Mouse (Mus musculus) urinary bladder, postnatal 4 days (tissue): ENCODE measurements around the gene Usp7.

Experiments used
- DNase-seq, 2 experiments: peaks; one replicate each; pipeline ENCODE4 v3.0.0; 2021 to 2022; ENCODE audit warnings: low spot score in 2 of 2

The Usp7 gene

DNA sequence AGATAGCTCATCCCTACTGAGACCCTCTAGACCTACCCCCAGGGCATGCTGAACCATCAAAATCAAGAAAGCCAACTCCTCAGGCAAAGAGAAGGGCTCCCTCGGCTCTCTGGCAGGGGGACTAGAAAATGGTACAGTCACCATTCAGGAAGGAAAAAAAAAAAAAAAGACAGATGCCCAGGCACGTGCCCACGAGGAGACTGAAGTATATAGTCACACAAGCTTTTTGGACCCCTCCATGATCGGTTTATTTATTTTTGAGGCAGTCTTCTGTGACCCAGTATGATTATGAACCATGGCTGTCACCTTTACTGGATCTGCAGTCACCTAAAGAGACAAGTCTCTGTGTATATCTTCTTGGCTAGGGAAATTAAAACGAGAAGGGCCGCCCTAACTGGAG is 118.8 kb downstream of the Usp7 start:
- no peak for DNase-seq

DNA sequence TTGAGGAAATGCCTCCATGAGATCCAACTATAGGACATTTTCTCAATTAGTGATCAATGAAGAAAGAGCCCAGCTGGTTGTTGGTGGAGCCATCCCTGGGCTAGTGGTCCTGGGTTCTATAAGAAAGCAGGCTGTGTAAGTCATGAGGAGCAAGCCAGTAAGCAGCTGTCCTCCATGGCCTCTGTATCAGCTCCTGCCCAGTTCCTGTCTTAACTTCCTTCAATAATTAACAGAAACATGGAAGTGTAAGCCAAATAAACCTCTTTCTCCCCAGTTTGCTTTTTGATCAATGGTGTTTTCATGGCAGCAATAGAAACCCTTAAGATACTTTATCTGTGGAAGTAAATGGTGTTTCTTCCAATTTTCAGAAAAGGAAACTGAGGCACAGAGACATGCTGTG is 119.3 kb downstream of the Usp7 start:
- no peak for DNase-seq

DNA sequence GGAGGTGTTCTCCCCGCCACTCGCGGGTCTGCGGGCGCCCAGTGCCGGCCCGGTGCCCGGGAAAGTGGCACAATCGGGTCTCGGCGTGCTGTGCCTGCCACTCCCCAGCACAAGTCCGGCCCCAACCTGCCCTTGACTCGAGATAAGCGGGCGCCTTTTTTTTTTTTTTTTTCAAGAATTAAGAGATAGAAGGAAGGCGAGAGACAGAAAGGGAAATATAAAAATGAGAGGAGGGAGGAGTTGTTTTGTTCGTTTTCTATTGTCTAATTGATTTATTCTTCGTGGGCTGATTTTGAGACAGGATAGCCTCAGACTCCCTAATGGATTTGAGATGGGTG is 119.8 kb downstream of the Usp7 start:
- DNase-seq = no peak

DNA sequence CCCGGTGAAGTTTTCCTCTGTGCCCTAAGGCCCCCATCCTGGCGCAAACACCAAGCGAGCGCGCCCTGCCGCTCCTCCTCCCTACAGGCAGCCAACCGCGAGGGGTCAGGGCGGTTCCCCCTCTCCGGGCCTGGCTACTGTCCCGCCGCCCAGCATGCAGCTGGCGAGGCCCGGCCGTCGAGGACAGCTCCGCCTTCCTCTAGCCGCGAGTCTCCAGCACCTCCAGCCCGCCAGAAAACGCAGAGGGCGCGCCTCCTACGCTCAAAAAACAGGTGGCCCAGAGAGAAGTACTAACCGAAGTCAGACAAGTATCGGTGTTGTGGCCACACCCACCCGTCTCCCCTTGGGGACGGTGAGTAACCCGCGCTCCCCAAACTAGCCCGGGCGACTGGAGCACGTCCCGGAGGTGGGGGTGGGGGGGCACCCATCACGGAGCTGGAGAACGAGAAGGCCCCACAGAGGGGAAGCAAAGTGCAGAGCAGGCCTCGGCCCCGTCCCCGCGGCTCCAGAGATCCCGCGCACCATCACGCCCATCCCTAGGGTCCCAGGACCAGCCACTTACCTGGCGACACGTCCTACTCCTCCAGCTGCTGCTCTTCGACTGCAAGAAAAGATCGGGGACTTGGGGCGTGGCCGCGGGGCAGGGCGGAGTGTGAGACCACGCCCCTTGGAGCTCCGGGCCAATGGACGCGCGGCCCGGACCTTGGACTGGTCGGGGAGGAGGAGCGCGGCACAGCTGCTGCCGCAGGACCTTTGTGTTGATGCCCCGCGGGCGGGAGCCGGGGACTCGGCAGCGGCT is 120.4 kb downstream of the Usp7 start, which contains the start of gene Carhsp1:
Gene Carhsp1 (minus strand): TSS at position 605 of the 799 bp plus-strand sequence.
- DNase-seq = peak; percentile 93 to 94

GRCm38 (mm10) chr16:8670041-8671035 is 121.8 kb downstream of the Usp7 start:
- DNase-seq = no peak

DNA sequence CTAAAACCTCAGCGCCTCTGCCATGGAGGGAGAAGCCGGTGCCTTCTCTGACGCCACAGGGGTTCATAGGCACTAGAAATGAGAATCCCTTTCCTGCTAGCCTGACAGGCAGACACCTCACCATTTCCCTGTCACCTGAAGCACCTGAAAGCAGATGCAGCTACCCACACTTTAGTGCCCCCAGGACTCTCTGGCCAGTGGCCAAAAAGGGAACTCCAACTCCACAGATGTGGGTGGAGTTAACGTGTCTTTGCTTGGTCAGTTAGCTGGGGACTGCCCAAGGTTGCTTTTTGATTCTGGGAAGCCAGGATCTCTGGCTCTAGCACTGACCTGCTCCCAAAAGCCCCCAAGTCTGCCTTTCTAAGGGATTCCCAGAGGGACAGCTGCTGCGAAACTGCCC is 122.7 kb downstream of the Usp7 start:
- no peak for DNase-seq

GRCm38 (mm10) chr16:8668386-8668785 is 123.7 kb downstream of the Usp7 start:
- no peak for DNase-seq

- DNase-seq = no peak
Observed at GRCm38 (mm10) chr16:8667814-8668213, 124.3 kb downstream of the Usp7 start.

DNA sequence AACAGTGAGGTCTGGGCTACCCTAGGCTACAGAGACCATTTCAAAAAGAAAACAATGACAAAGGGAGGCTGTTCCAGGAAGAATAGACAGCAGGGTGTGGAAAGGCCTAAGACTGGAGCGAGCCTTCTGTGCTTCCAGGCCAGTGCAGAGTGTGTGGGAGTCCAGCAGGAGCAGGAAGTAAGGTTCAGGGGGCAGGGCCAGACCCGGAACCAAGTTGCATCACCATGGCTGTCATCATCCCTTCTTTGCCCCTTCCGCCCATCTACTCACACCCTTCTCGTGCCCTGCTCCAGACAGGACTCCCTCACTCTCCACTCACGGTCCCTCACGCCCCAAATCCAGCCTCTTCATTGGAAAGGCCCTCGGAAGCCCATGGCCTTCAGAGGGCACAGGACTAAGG is 124.8 kb downstream of the Usp7 start:
- DNase-seq = no peak

DNA sequence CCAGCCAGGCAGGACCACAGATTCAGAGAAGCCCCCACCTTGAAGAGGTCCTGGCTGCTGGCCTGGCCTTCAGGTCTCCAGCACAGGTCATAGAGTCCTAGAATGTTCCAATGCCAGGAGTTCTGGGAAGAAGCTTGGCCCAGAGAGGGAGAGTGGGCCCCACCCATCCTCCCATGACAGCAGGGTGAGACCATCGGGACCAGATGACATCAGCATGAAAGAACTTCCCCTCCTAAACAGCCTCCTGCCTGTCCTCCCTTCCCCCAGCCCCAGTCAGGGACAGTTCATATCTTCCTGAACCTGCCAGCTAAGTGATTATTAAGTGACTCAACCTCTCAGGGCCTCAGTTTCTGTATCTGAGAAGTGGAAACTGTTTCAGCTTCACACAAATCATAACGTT is 125.7 kb downstream of the Usp7 start:
- DNase-seq = no peak

GRCm38 (mm10) chr16:8665367-8665766 is 126.7 kb downstream of the Usp7 start:
- DNase-seq = no peak

DNA sequence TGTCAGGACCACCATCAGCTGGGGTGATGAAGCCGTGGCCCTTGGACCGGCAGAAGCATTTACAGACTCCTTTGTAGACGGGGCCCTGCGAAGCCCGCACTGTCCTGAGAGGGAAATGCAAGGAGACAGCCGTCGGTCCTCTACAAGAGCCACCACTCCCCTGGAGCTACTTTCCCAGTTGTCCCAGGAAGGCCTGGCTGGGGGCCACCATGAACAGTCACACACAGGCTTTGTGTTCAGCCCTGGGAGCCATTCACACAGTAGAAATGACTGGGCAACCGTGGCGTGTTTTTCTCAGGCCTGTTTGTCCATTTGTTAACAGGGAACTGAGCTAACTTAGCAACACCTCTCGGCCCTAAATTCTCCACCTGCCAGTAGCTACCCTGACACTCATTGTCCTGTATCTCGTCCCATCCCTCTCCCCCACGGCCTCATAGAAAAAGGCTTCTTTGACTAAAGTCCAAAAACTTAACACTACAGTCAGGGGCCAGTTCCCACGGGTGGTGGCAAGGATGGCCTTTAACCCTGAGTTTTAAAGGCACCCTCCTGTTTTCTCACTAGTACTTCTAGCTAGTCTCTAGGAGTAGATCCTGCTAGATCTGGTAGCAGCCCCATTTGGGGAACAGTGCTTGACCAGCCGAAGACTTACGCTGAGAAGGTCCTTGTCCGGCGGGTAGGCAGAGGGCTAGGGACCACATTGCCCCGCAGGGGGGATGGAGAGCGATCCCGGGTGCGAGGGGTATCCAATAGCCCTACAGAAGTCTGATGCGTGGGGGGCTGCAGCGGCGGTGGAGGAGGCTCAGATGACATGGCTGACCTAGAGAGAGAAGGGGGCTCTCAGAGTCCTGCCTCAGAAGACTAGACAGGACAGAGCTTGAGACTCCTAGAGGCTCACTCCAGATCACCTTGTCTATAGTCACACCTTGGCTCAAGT is 128.2 kb downstream of the Usp7 start:
- DNase-seq = no peak

GRCm38 (mm10) chr16:8663022-8663421 is 129.1 kb downstream of the Usp7 start:
- DNase-seq = no peak

DNA sequence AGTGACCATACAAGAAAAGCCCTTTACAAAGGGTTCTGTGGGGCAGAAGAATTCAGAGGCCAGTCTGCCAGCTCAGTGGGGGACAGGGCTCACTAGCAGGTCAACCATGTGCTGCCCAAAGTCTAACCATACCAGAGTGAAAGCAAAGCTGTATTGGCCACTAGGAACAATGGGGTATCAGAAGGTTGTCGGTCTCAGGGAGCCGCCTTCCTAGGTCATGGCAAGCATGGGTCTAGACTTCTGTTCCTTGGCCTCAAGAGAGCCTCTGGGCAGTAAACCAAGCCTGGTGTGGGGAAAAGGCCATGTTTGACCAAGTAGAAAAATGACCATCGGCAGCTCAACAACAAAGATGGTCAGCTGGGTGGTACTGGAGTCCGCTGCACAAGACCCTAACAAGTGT is 133.3 kb downstream of the Usp7 start:
- no peak for DNase-seq

GRCm38 (mm10) chr16:8658349-8658748 is 133.8 kb downstream of the Usp7 start:
- DNase-seq = no peak

- no peak for DNase-seq
Observed at GRCm38 (mm10) chr16:8656256-8656655, 135.9 kb downstream of the Usp7 start.

GRCm38 (mm10) chr16:8655599-8655998 is 136.5 kb downstream of the Usp7 start:
- DNase-seq = no peak

GRCm38 (mm10) chr16:8655108-8655507 is 137.0 kb downstream of the Usp7 start:
- no peak for DNase-seq

DNA sequence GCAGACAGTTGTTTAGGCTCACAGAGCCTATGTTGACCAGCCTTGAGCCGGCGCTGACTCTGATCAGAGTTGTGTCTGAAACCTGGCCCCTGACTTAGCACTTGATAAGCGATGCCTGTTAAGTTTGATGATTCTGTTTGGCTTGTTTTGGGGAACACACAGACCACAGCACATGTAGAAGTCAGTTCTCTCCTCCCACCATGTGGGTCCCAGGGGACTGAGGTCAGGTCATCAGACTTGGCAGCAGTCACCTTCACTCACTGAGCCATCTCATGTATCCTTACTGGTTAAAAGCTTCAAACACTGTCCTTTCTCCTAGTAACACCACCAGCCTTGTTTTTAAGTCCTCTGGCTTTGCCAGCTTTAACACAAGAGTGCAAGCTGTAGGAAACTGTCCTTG is 142.1 kb downstream of the Usp7 start:
- no peak for DNase-seq

- no peak for DNase-seq
Observed at GRCm38 (mm10) chr16:8645546-8645945, 146.6 kb downstream of the Usp7 start.

DNA sequence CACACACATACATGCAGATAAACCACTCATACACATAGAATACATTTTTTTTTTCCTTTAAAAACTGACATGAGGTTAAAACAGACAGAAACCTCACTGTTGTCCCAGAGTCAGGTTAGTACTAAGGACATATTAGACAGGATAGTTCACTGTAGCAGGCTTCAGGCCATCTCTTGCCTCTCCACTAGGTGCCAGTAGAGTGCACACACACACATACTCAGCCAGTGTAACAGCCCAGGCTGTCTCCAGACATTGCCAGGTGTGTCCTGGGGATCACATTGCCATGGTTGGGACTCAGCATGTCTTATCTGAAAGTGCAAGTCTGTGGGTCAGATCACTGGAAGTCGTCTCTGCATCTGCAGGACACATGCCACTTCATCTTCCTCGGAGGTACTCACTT is 148.3 kb downstream of the Usp7 start:
- DNase-seq = no peak
